Mouse (Mus musculus): Measurements from ENCODE around the gene Foxn3. TPM values are rescaled to one million over a fixed set of nuclear protein-coding genes. Genes with fewer than 3 reads are reported as not detected.

Gene Foxn3
- polyA plus RNA-seq, 1 experiment: 5.8 TPM

GRCm38 (mm10) chr12:99256463-99256862 is 306.9 kb downstream of the Foxn3 start:
- Histone ChIP-seq H3ac (ENCODE audit: control insufficient read depth, insufficient read length) (no peak overlapping the region), H3K4me3 (no peak overlapping the region), H3K27me3 (ENCODE audit: control insufficient read depth, insufficient read depth, insufficient read length) (no peaks in the 10 kb centered on the region), H3K79me2 (ENCODE audit: control insufficient read depth, insufficient read depth) (no peaks in the 10 kb centered on the region), H3K4me2 (ENCODE audit: low read depth) (no peak overlapping the region), H3K36me3 (ENCODE audit: control insufficient read depth, insufficient read depth) (no peaks in the 10 kb centered on the region)
- TF ChIP-seq MYOD1 (IDR thresholded peaks at IDR 0.05; ENCODE audit: control insufficient read depth in 1 of 3, insufficient read length in 2 of 3, low read depth in 2 of 3): no peak
- TF ChIP-seq MYOG (IDR thresholded peaks at IDR 0.05; ENCODE audit: control insufficient read depth in 1 of 3, insufficient read depth in 1 of 3, insufficient read length in 2 of 3, low read depth in 2 of 3): no peak
- no peak for TF ChIP-seq POLR2AphosphoS2 (IDR thresholded peaks at IDR 0.05; ENCODE audit: insufficient read length, low read depth)
- TF ChIP-seq TCF12 (IDR thresholded peaks at IDR 0.05; ENCODE audit: insufficient read depth, poor library complexity, severe bottlenecking): no peak
- TF ChIP-seq CEBPB (IDR thresholded peaks at IDR 0.05; ENCODE audit: insufficient read depth, poor library complexity, severe bottlenecking): no peak
- TF ChIP-seq E2F4 (IDR thresholded peaks at IDR 0.05; ENCODE audit: insufficient read depth): no peak
- TF ChIP-seq TCF3 (IDR thresholded peaks at IDR 0.05; ENCODE audit: insufficient read length, low read depth): no peak
- no peak for TF ChIP-seq USF1 (IDR thresholded peaks at IDR 0.05; ENCODE audit: low read depth)

DNA sequence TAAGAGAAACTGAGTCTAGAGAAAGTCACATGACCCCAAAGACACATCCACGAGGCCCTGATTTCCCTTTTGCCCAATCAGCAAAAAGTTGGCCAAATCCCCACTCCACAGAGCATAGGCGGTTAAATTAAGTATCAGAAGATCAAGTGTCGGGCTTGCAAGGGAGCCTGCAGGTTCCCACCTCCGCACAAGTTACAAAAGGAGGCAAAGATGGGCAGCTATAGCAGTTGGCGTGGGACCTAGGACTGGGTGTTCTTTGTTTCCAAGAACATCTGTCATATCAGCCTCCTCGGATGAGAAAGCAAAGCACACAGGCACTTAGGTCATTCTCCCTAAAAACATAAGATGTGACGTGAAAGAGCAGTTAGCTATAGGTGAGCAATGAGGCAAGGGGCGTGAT is 308.9 kb downstream of the Foxn3 start:
- Histone ChIP-seq H3K36me3 (ENCODE audit: control insufficient read depth, insufficient read depth) (no peaks in the 10 kb centered on the region), H3ac (ENCODE audit: control insufficient read depth, insufficient read length) (no peak overlapping the region), H3K4me2 (ENCODE audit: low read depth) (no peak overlapping the region), H3K4me3 (no peak overlapping the region), H3K27me3 (ENCODE audit: control insufficient read depth, insufficient read depth, insufficient read length) (no peaks in the 10 kb centered on the region), H3K79me2 (ENCODE audit: control insufficient read depth, insufficient read depth) (no peaks in the 10 kb centered on the region)
- no peak for TF ChIP-seq TCF3 (IDR thresholded peaks at IDR 0.05; ENCODE audit: insufficient read length, low read depth)
- TF ChIP-seq POLR2AphosphoS2 (IDR thresholded peaks at IDR 0.05; ENCODE audit: insufficient read length, low read depth): no peak
- TF ChIP-seq MYOG (IDR thresholded peaks at IDR 0.05; ENCODE audit: control insufficient read depth in 1 of 3, insufficient read depth in 1 of 3, insufficient read length in 2 of 3, low read depth in 2 of 3): no peak
- no peak for TF ChIP-seq MAX (IDR thresholded peaks at IDR 0.05; ENCODE audit: low read depth)
- no peak for TF ChIP-seq REST (IDR thresholded peaks at IDR 0.05; ENCODE audit: insufficient read depth, insufficient read length)
- no peak for TF ChIP-seq CEBPB (IDR thresholded peaks at IDR 0.05; ENCODE audit: insufficient read depth, poor library complexity, severe bottlenecking)
- no peak for TF ChIP-seq SRF (IDR thresholded peaks at IDR 0.05; ENCODE audit: control insufficient read depth, insufficient read length, low read depth)
- TF ChIP-seq E2F4 (IDR thresholded peaks at IDR 0.05; ENCODE audit: insufficient read depth): no peak
- TF ChIP-seq POLR2A (IDR thresholded peaks at IDR 0.05; ENCODE audit: insufficient read length, low read depth): no peak
- no peak for TF ChIP-seq USF1 (IDR thresholded peaks at IDR 0.05; ENCODE audit: low read depth)

GRCm38 (mm10) chr12:99253562-99253961 is 309.8 kb downstream of the Foxn3 start:
- Histone ChIP-seq H3K79me2 (ENCODE audit: control insufficient read depth, insufficient read depth) (no peaks in the 10 kb centered on the region), H3K27me3 (ENCODE audit: control insufficient read depth, insufficient read depth, insufficient read length) (no peaks in the 10 kb centered on the region), H3K4me3 (no peak overlapping the region), H3K4me2 (ENCODE audit: low read depth) (no peak overlapping the region), H3ac (ENCODE audit: control insufficient read depth, insufficient read length) (no peak overlapping the region), H3K36me3 (ENCODE audit: control insufficient read depth, insufficient read depth) (no peaks in the 10 kb centered on the region)
- TF ChIP-seq E2F4 (IDR thresholded peaks at IDR 0.05; ENCODE audit: insufficient read depth) (no peak), MYOD1 (IDR thresholded peaks at IDR 0.05; ENCODE audit: control insufficient read depth in 1 of 3, insufficient read length in 2 of 3, low read depth in 2 of 3) (no peak), TCF12 (IDR thresholded peaks at IDR 0.05; ENCODE audit: insufficient read depth, poor library complexity, severe bottlenecking) (no peak), TCF3 (IDR thresholded peaks at IDR 0.05; ENCODE audit: insufficient read length, low read depth) (no peak), USF1 (IDR thresholded peaks at IDR 0.05; ENCODE audit: low read depth) (no peak), CEBPB (IDR thresholded peaks at IDR 0.05; ENCODE audit: insufficient read depth, poor library complexity, severe bottlenecking) (no peak), POLR2A (IDR thresholded peaks at IDR 0.05; ENCODE audit: insufficient read length, low read depth) (no peak), MAX (IDR thresholded peaks at IDR 0.05; ENCODE audit: low read depth) (no peak), MYOG (IDR thresholded peaks at IDR 0.05; ENCODE audit: control insufficient read depth in 1 of 3, insufficient read depth in 1 of 3, insufficient read length in 2 of 3, low read depth in 2 of 3) (no peak), POLR2AphosphoS2 (IDR thresholded peaks at IDR 0.05; ENCODE audit: insufficient read length, low read depth) (no peak), SRF (IDR thresholded peaks at IDR 0.05; ENCODE audit: control insufficient read depth, insufficient read length, low read depth) (no peak), REST (IDR thresholded peaks at IDR 0.05; ENCODE audit: insufficient read depth, insufficient read length) (no peak)

- no peak overlapping the region for H3K4me3 ChIP-seq
- TF ChIP-seq E2F4 (IDR thresholded peaks at IDR 0.05; ENCODE audit: insufficient read depth) (no peak), CEBPB (IDR thresholded peaks at IDR 0.05; ENCODE audit: insufficient read depth, poor library complexity, severe bottlenecking) (no peak), MYOD1 (IDR thresholded peaks at IDR 0.05; ENCODE audit: control insufficient read depth in 1 of 3, insufficient read length in 2 of 3, low read depth in 2 of 3) (no peak), MYOG (IDR thresholded peaks at IDR 0.05; ENCODE audit: control insufficient read depth in 1 of 3, insufficient read depth in 1 of 3, insufficient read length in 2 of 3, low read depth in 2 of 3) (no peak), POLR2A (IDR thresholded peaks at IDR 0.05; ENCODE audit: insufficient read length, low read depth) (no peak), TCF12 (IDR thresholded peaks at IDR 0.05; ENCODE audit: insufficient read depth, poor library complexity, severe bottlenecking) (no peak), MAX (IDR thresholded peaks at IDR 0.05; ENCODE audit: low read depth) (no peak), TCF3 (IDR thresholded peaks at IDR 0.05; ENCODE audit: insufficient read length, low read depth) (no peak), SRF (IDR thresholded peaks at IDR 0.05; ENCODE audit: control insufficient read depth, insufficient read length, low read depth) (no peak), POLR2AphosphoS2 (IDR thresholded peaks at IDR 0.05; ENCODE audit: insufficient read length, low read depth) (no peak), REST (IDR thresholded peaks at IDR 0.05; ENCODE audit: insufficient read depth, insufficient read length) (no peak), USF1 (IDR thresholded peaks at IDR 0.05; ENCODE audit: low read depth) (no peak)
Measured at GRCm38 (mm10) chr12:99248606-99249005, 314.8 kb downstream of the Foxn3 start.

More at GRCm38 (mm10) chr12:99248606-99249005, 314.8 kb downstream of the Foxn3 start:
- Histone ChIP-seq H3K4me2 (ENCODE audit: low read depth) (no peak overlapping the region), H3K27me3 (ENCODE audit: control insufficient read depth, insufficient read depth, insufficient read length) (no peaks in the 10 kb centered on the region), H3K36me3 (ENCODE audit: control insufficient read depth, insufficient read depth) (no peaks in the 10 kb centered on the region), H3ac (ENCODE audit: control insufficient read depth, insufficient read length) (no peak overlapping the region), H3K79me2 (ENCODE audit: control insufficient read depth, insufficient read depth) (no peaks in the 10 kb centered on the region)

Measured in myocyte (in vitro differentiated cells).